ENCODE assay signal across 25 mouse cellular contexts in genomic region chr14:23712891-23713290, GRCm38 (mm10).
"Had no signal": no experiment of that assay in that cellular context is flagged by ENCODE, and none has a peak within 500 bp of the region (broad histone marks: within the 10 kb centered on the region; RNA-seq: fewer than 3 reads in every experiment).

No protein-coding gene starts in this region.

- H3K27me3 ChIP-seq: hindbrain, embryonic 15.5 days; kidney, embryonic 15.5 days; liver, embryonic 12.5 days had no signal

- DNase-seq: gastrocnemius, postnatal 14 days; gastrocnemius, postnatal 36 days; heart, adult 11 months; heart, adult 2 months; heart, postnatal 14 days; heart, postnatal 36 days; kidney, adult 11 months; kidney, adult 2 months; kidney, adult 9 months; kidney, postnatal 14 days; kidney, postnatal 36 days; layer of hippocampus, adult 9-11 months; layer of hippocampus, postnatal 36 days had no signal

- H3K4me1 ChIP-seq: heart, embryonic 13.5 days; heart, embryonic 15.5 days; liver, embryonic 12.5 days had no signal

- H3K36me3 ChIP-seq: heart, embryonic 13.5 days; heart, embryonic 15.5 days; hindbrain, embryonic 15.5 days; kidney, embryonic 15.5 days; limb, embryonic 12.5 days; limb, embryonic 15.5 days; liver, embryonic 12.5 days had no signal

- H3K9me3 ChIP-seq: heart, embryonic 13.5 days; heart, embryonic 15.5 days; hindbrain, embryonic 15.5 days; kidney, embryonic 15.5 days; limb, embryonic 12.5 days; limb, embryonic 15.5 days; liver, embryonic 12.5 days had no signal

- H3K27ac ChIP-seq: heart, adult 2 months; heart, embryonic 13.5 days; heart, embryonic 15.5 days; hindbrain, postnatal 0 days; kidney, embryonic 15.5 days; kidney, postnatal 0 days; limb, embryonic 12.5 days; limb, embryonic 15.5 days; liver, embryonic 12.5 days; liver, embryonic 14.5 days had no signal

- H3K4me2 ChIP-seq: heart, embryonic 11.5 days; heart, embryonic 13.5 days; heart, embryonic 15.5 days; hindbrain, embryonic 15.5 days; kidney, embryonic 15.5 days; limb, embryonic 15.5 days; liver, embryonic 12.5 days had no signal

- H3K4me3 ChIP-seq: heart, adult 2 months; heart, embryonic 13.5 days; heart, embryonic 15.5 days; hindbrain, embryonic 15.5 days; kidney, embryonic 15.5 days; limb, embryonic 12.5 days; limb, embryonic 15.5 days; liver, embryonic 12.5 days had no signal

- H3K9ac ChIP-seq: heart, embryonic 13.5 days; heart, embryonic 15.5 days; hindbrain, embryonic 15.5 days; kidney, embryonic 15.5 days; limb, embryonic 12.5 days; limb, embryonic 15.5 days; liver, embryonic 12.5 days; liver, embryonic 14.5 days had no signal

- ATAC-seq: hindbrain, postnatal 0 days; intestine, embryonic 16.5 days; liver, embryonic 12.5 days had no signal
